Mouse (Mus musculus) lung, embryonic 16.5 days (tissue): ENCODE results near the gene Erich4. TPM values are rescaled to one million over a fixed set of nuclear protein-coding genes. Genes with fewer than 3 reads are reported as not detected.
"Not testable (repeated sequence)": the region's sequence is repeated elsewhere in the genome, so short reads cannot be mapped to it uniquely, and the experiment has no call there.

Source experiments
- ATAC-seq: fragments of 200-750 bp; cut with Nextera tagmentation; 2 replicates; pipeline ENCODE4 v1.8.0; 2017; ENCODE audit warnings: low read depth, mild to moderate bottlenecking, moderate library complexity
- H3K27ac ChIP-seq: fragments of 300-500 bp; sonication (generic); 2 replicates; pipeline ENCODE4 v1.5.1; 2014; ENCODE audit warnings: mild to moderate bottlenecking, control low read depth, low read length
- H3K27me3 ChIP-seq: fragments of 300-500 bp; sonication (generic); 2 replicates; pipeline ENCODE4 v1.6.1; 2014; ENCODE audit warnings: low read depth, low read length, mixed read lengths; ENCODE audit not compliant: control insufficient read depth, insufficient read depth
- H3K36me3 ChIP-seq: fragments of 300-500 bp; sonication (generic); 2 replicates; pipeline ENCODE4 v1.6.1; 2014; ENCODE audit warnings: low read length; ENCODE audit not compliant: control insufficient read depth, insufficient read depth
- H3K4me1 ChIP-seq: fragments of 300-500 bp; sonication (generic); replicated peaks from 2 replicates; pipeline ENCODE4 v1.6.1; 2014; ENCODE audit warnings: low read length, mixed read lengths; ENCODE audit not compliant: control insufficient read depth, insufficient read depth
- H3K4me2 ChIP-seq: fragments of 300-500 bp; sonication (generic); 2 replicates; pipeline ENCODE4 v1.6.1; 2014; ENCODE audit warnings: low read depth, low read length, control low read depth
- H3K4me3 ChIP-seq: fragments of 300-500 bp; sonication (generic); 2 replicates; pipeline ENCODE4 v1.5.1; 2014; ENCODE audit warnings: mild to moderate bottlenecking, low read length, control low read depth
- H3K9ac ChIP-seq: fragments of 300-500 bp; sonication (generic); 2 replicates; pipeline ENCODE4 v1.6.1; 2014; ENCODE audit warnings: low read length, control low read depth
- H3K9me3 ChIP-seq: fragments of 300-500 bp; sonication (generic); 2 replicates; pipeline ENCODE4 v1.6.1; 2016; ENCODE audit warnings: low read length; ENCODE audit not compliant: control insufficient read depth
- WGBS: fragments of 180-500 bp; shearing (Covaris S2); extraction: QIAGEN DNeasy Blood & Tissue Kit; methylation state at CpG from one replicate; pipeline ENCODE4 v1.1.7; 2014; 5-methylcytosine and 5-hydroxymethylcytosine counted together
- polyA plus RNA-seq: library from polyadenylated mRNA; unstranded; fragments of >200 nt; fragmentation: Nextera tagmentation; extraction: Ambion mirVana; gene quantifications from 2 replicates; pipeline ENCODE4 v1.2.1, GENCODE M21; 2015

The Erich4 gene
- polyA plus RNA-seq, 1 experiment from 2014 or later, result 0.23 TPM

DNA sequence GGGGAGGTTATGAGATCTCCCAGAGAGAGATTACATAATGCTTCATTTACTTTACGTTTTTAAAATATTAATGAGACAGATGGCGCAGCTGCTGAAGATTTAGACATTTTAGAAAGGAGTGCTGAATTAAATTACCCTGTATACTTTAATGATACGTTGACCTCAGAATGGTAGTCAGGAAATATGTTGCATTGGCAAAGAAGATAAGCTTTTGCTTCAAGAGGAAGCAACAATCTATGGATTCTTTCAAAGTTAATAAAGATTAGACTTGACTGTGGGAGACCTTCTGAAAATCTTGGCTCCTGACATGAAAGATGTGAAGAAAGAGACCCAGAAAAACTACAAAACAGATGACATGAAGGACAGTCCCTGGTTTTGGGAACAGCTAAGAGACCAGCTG, 21.8 kb downstream of the Erich4 start:
- Histone ChIP-seq H3K36me3 (no peaks in the 10 kb centered on the region), H3K27me3 (no peaks in the 10 kb centered on the region), H3K4me1 (no peaks in the 10 kb centered on the region), H3K4me2 (no peak overlapping the region), H3K4me3 (no peak overlapping the region), H3K27ac (no peak overlapping the region), H3K9me3 (no peaks in the 10 kb centered on the region), H3K9ac (no peak overlapping the region)
- WGBS, result 60% methylated on average over 3 of the region's 3 CpGs
- no peak for ATAC-seq

DNA sequence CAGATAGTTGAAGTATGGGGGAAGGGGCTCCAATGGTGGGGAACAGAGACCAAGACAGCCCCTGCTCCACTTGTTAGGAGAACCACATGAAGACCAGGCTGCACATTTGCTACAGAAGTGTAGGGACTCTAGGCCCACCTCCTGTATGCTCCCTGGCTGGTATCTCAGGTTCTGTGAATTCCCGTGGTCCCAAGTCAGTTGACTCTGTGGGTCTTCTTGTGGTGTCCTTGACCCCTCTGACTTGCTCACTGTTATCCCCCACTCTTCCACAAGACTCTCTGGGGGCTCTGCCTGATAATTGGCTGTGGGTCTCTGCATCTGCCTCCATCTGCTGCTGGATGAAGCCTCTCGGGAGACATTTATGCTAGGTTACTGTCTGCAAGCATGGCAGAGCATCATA, 24.5 kb downstream of the Erich4 start:
- Histone ChIP-seq H3K9ac (no peak overlapping the region), H3K27ac (no peak overlapping the region), H3K4me1 (no peaks in the 10 kb centered on the region), H3K4me2 (no peak overlapping the region), H3K36me3 (no peaks in the 10 kb centered on the region), H3K4me3 (no peak overlapping the region), H3K27me3 (no peaks in the 10 kb centered on the region), H3K9me3 (no peaks in the 10 kb centered on the region)
- WGBS, result 80% methylated on average over 2 of the region's 2 CpGs
- ATAC-seq, result no peak

DNA sequence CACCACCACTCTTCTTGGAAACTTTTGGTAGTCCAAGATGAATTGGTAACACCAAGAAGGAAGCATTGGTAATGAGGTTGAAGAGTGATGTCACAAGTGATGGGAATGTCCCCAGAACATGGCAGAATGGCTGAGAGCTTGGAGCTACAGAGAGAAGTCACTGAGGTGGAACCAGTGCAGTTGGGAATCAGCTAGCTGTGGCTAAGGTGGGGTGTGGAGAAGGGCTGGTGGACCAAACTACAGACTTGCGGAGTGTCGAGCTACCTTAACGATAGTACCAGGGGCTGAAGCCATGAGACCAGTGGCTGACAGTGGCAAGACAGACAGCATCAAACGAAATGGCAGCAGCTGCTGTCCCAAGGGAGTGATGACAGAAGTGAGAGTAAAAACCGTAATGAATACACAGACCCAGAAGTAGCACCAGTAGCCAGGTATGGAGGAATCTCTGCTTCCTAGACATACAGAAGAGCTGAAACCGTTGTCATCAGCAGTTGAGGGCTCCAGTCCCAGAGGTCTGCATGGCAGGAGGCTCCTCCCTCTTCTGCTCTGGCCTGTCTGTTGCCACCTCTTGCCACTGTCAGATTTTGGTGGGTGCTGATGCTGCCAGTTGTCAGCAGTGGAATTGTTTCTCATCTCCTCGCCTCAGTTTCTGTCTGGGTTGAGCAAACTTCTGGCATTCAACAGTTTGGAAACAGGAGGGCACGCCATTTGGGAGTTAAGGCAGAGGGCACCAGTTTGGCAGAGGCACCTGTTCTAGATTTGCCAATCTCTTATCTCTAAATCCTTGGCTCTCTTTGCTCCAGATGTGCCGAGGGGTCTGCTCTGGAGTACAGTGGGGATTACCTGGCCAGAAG, 30.1 kb downstream of the Erich4 start:
- H3K27me3 ChIP-seq, result no peaks in the 10 kb centered on the region
- WGBS, result 71% methylated on average over 9 of the region's 9 CpGs
- peaks cover 2% of the 10 kb centered on the region; the same call in 1 of the 2 replicates for H3K9me3 ChIP-seq
- no peaks in the 10 kb centered on the region for H3K36me3 ChIP-seq
- H3K4me3 ChIP-seq, result no peak overlapping the region
- no peak overlapping the region for H3K4me2 ChIP-seq
- ATAC-seq, result no peak
- H3K4me1 ChIP-seq, result no peaks in the 10 kb centered on the region
- no peak overlapping the region for H3K27ac ChIP-seq
- no peak overlapping the region for H3K9ac ChIP-seq

DNA sequence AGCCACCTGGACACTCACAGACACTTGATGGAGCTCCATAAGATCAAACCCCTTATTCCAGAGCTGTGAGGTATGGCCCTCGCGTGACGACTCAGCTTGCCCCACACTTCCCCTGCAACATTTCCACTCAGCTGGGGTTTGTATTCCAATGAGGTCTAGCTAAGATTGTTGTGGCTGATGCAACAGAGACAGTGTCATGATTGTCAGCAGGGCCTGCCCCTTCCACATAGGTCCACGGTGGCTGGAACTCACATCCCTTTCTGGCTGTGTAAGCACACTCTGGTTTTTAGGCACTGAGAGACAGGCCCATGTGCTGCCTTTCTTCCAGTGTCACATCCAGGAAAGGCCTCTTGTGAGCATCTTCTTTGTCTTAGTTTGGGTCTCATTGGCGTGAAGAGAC, 31.0 kb downstream of the Erich4 start:
- 63% methylated on average over 5 of the region's 5 CpGs for WGBS
- no peak overlapping the region for H3K9ac ChIP-seq
- H3K27me3 ChIP-seq, result no peaks in the 10 kb centered on the region
- H3K9me3 ChIP-seq, result peaks cover 2% of the 10 kb centered on the region; the same call in 1 of the 2 replicates
- no peak for ATAC-seq
- no peak overlapping the region for H3K4me2 ChIP-seq
- H3K27ac ChIP-seq, result no peak overlapping the region
- no peaks in the 10 kb centered on the region for H3K36me3 ChIP-seq
- H3K4me3 ChIP-seq, result no peak overlapping the region
- H3K4me1 ChIP-seq, result no peaks in the 10 kb centered on the region

DNA sequence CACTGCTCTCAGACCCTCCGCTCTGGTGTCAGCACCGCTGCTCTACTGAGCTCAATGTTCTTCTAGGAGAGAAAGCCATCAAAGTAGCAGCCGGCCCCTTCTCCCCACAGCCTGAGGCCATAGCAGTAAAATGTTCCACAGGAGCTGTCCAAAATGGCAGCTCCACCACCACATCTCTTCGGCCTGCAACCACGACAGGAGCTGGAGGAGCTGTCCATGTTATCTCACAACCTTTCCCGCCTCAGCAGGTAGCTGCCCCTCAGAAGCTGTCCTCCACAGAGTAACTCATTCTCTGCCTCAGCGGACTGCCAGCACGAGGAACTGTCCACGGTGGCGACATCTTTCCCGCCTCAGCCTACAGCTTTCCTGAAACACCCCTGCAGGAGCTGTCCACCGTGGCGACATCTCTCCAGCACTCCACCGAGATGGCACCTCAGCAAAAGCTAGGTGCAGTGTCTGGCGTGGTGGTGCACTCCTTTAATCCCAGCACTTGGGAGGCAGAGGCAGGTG, 33.3 kb downstream of the Erich4 start:
- no peaks in the 10 kb centered on the region for H3K36me3 ChIP-seq
- ATAC-seq, result no peak
- no peak overlapping the region for H3K4me2 ChIP-seq
- H3K4me1 ChIP-seq, result no peaks in the 10 kb centered on the region
- H3K4me3 ChIP-seq, result no peak overlapping the region
- 82% methylated on average over 15 of the region's 15 CpGs for WGBS
- H3K9me3 ChIP-seq, result peaks cover 2% of the 10 kb centered on the region; the same call in 1 of the 2 replicates
- H3K9ac ChIP-seq, result no peak overlapping the region
- no peak overlapping the region for H3K27ac ChIP-seq
- no peaks in the 10 kb centered on the region for H3K27me3 ChIP-seq

DNA sequence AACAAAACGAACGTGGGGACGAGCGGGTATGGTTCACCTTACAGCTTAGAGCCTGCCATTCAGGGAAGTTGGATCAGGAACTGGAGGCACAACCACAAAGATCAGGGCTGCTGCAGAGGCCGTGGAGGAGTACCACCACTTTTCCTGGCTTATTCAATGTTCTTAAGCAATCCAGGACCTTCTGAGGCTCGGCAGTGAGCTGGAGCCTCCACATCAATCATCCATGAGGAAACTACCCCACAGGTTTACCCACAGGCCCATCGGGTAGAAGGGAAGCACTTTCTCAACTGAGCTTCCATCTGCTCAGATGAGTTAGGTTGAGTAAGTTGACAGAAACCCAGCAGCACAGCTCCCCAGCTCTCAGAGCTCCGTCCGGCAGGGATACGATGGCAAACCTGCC, 36.3 kb downstream of the Erich4 start:
- no peak overlapping the region for H3K4me3 ChIP-seq
- H3K4me1 ChIP-seq, result peaks cover 3% of the 10 kb centered on the region; the same call in 1 of the 2 replicates
- ATAC-seq, result no peak
- no peaks in the 10 kb centered on the region for H3K27me3 ChIP-seq
- no peak overlapping the region for H3K27ac ChIP-seq
- peaks cover 2% of the 10 kb centered on the region; the same call in 1 of the 2 replicates for H3K9me3 ChIP-seq
- no peak overlapping the region for H3K4me2 ChIP-seq
- 80% methylated on average over 10 of the region's 10 CpGs for WGBS
- no peak overlapping the region for H3K9ac ChIP-seq
- H3K36me3 ChIP-seq, result no peaks in the 10 kb centered on the region

DNA sequence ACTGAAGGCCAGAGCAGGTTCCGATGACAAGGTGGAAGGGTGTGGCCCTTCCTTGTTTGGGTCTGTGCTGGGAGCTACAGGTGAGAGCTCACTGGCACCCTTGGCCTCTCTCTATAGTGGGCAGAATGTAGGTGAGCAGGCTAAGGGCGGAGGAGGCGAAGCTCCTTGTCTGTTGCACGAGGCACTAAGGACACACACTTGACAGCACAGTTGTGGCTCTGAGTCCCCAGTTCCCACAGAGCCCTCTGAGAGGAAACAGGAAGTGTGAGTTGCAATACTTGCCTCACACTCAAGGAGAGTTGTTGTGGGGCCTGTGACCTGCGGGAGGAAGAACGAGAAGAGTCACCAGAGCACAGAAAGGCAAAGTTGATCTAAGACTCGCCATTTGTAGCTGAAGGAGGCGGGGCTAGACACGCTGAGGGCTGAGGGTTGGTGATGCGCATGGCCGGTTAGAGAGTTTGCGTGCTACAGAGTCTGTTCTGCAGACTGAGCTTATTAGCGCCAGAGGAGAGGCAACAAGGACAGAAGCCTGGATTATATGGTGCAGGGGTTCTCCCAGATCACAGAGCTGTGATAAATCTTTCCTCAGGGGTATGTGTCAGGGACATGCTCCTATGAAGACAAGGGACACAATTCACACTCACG, 38.8 kb downstream of the Erich4 start:
- peak; percentile 36 for ATAC-seq
- H3K4me1 ChIP-seq, H3K36me3 ChIP-seq, H3K27me3 ChIP-seq, H3K4me3 ChIP-seq, H3K9me3 ChIP-seq, H3K27ac ChIP-seq, H3K9ac ChIP-seq, H3K4me2 ChIP-seq: not testable (repeated sequence)
- WGBS, result 63% methylated on average over 12 of the region's 14 CpGs

DNA sequence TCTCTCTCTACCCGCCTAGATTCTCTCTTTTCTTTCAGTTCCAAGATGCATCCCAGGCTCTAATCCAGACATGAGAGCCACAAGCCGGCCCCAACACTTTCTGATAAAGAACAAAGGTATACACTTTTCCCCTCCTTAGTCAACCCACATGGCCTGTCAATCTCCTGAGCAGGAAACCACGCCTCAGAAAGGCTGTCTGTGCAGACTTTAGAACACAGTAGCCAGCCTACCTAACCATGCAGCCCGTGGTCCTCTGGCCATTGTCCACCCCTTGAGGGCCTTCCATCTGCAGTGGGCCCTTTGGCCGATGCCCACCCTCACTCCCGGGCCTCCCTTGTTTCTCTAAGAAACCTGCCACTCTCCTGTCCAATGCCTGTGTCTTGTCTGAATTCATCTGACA, 39.4 kb downstream of the Erich4 start:
- WGBS, result 20% methylated on average over 6 of the region's 6 CpGs

DNA sequence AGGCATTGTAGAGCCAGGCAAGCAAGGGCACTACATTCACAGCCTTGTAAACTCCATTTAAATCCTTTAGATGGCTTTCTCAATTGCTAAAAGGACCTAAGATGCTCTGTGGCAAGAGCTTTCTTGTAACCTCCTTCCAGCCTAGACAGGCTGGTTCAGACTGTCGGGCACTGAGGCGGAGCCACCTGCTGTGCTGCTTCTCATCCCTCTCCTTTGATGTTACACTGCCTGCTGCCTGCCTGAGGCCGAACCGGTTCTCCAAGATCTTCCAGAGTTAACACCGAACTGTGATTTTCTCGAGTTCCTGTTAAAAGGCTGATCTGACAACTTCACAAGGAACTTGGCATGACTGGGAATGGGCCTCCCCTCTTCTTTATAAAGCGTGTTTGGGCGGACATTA, 39.8 kb downstream of the Erich4 start:
- peak; percentile 80 for ATAC-seq
- WGBS, result 9% methylated on average over 8 of the region's 8 CpGs
- H3K27me3 ChIP-seq, result no peaks in the 10 kb centered on the region
- no peaks in the 10 kb centered on the region for H3K36me3 ChIP-seq
- H3K9ac ChIP-seq, result no peak overlapping the region
- H3K9me3 ChIP-seq, result no peaks in the 10 kb centered on the region
- peaks cover 3% of the 10 kb centered on the region; the same call in 1 of the 2 replicates for H3K4me1 ChIP-seq
- H3K4me3 ChIP-seq, result no peak overlapping the region
- H3K27ac ChIP-seq, result peak overlapping the region; percentile 73
- no peak overlapping the region for H3K4me2 ChIP-seq

More for the DNA sequence above, 39.4 kb downstream of the Erich4 start:
- H3K36me3 ChIP-seq, H3K4me2 ChIP-seq, H3K4me1 ChIP-seq, H3K9me3 ChIP-seq, H3K27me3 ChIP-seq, H3K9ac ChIP-seq, H3K4me3 ChIP-seq: not testable (repeated sequence)
- peak overlapping the region; percentile 73 for H3K27ac ChIP-seq
- ATAC-seq, result peak; percentile 66
